Mouse (Mus musculus) liver, adult 2 months (tissue): ENCODE data around the gene Hpn.

Experiments used
- CTCF ChIP-seq: fragments of 200-500 bp; IDR thresholded peaks from 2 replicates; pipeline ENCODE4 v1.5.1; 2011; ENCODE audit warnings: low read depth, low read length, control low read depth
- POLR2A ChIP-seq: fragments of 200-500 bp; IDR thresholded peaks from 2 replicates; pipeline ENCODE4 v1.6.1; 2011; ENCODE audit warnings: low read length, control low read depth; ENCODE audit not compliant: insufficient read depth; ENCODE audit errors: extremely low read depth

DNA sequence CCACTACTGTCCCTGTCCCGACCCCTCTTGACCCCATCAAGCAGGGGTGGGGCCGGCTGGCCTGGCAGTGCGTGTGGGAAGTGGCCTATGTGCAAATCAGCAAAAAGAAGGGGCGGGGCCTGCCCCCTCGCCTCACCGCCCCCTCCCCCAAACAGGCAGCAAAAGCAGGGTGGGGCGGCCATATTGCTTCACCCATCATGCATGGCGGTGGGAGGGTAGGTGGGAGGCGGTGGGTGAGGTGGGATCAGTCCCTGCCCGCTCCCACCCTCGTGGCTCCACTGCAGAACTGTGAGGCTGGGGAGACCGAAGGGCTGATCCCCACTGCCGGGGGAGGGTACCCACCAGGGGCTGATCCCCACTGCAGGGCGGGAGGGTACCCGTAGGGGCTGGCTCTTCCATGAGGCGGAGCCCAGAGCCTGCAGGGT, 1.6 kb upstream of the Hpn start:
- TF ChIP-seq CTCF (no peak), POLR2A (no peak)
